Mouse (Mus musculus) erythroid progenitor cell, adult 5-6 weeks (primary cell): ENCODE results near the gene Herpud1. TPM values are rescaled to one million over a fixed set of nuclear protein-coding genes. Genes with fewer than 3 reads are reported as not detected.

Experiments
- ATAC-seq: replicated peaks from 2 replicates; pipeline ENCODE4 v1.8.0; 2016; ENCODE audit warnings: moderate number of reproducible peaks, mild to moderate bottlenecking, moderate TSS enrichment, inconsistent platforms; ENCODE audit not compliant: poor library complexity, low FRiP score, severe bottlenecking
- total RNA-seq, 2 experiments: library from RNA; stranded (forward) in 1 of 2; stranded (reverse) in 1 of 2; fragments of 150-400 nt in 1 of 2; fragments of 186-747, 209-891 nt in 1 of 2; gene quantifications; 2 replicates each; pipeline versions ENCODE4 v1.2.3 to v1.2.4; 2015 to 2017; ENCODE audit warnings: low replicate concordance in 2 of 2

The Herpud1 gene
- total RNA-seq, 2 experiments from 2014 or later, result 27.3 to 54.1 TPM

DNA sequence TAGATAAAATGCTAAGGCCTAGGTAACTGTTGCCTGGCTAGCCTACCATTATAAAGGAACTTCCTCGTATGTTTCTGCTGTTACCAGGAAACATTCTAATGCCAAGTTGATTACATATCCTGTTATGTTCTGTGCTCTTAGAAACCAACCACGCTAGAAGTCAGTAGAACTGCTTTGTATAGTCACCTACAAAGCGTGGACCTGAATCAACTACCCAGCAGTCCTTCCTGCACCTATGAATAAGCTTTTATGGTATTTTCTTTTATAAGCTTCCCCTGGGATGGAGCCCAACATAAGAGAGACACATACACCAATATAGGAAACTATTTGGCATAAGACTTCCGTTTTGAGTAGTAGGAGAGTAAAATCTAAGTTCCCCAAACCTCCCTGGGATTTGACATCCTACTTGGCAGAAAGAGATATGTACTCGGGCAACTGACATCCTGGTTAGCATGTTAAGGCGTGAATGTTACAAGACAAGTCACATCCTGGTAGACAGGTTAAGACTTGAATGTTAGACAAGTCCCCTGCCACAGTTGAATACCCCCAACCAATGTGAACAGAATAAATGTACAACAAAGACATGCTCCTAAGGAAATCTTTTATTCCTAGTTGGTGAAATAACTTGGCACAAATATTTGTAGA, 13.2 kb upstream of the Herpud1 start:
- ATAC-seq, result no peak

DNA sequence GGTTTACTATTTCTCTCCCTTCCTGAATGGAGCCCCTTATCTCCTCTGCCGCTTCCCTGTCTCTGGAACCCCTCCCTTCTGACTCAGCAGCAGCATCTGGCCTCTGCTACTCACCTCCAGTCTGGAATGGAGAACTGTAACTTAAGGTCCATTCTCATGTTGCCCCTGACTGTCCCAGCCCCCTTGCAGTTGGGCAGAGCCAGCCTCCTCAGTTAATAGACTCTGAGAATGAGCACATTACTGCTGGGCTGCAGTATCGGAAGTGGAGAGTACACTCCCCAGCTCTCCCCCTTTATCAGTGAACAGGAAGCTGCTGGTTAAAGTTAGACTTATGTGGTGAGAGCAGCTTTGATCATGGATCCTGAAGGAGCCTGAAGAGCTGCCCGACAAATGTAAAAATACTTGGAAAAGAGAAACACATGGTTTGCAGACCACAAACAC, 10.7 kb upstream of the Herpud1 start:
- peak; percentile 77 for ATAC-seq

DNA sequence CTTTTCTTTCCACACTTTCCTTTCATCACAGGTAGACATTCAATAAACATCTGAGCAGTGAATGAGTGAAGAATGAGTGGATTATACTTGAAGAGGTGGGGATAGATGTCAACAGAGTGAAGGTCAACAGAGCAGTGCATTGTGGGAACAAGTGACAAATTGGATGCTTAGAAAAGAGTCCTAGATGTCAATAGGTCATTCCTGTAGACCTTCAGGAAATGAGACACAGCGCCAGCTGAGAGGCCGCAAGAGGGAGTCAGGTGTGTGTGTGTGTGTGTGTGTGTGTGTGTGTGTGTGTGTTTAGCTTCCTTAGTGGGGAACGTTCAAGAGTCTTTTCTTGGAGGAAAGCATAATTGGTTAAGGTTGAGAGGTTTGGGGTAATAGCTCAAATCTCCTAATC, 10.1 kb upstream of the Herpud1 start:
- ATAC-seq, result no peak

DNA sequence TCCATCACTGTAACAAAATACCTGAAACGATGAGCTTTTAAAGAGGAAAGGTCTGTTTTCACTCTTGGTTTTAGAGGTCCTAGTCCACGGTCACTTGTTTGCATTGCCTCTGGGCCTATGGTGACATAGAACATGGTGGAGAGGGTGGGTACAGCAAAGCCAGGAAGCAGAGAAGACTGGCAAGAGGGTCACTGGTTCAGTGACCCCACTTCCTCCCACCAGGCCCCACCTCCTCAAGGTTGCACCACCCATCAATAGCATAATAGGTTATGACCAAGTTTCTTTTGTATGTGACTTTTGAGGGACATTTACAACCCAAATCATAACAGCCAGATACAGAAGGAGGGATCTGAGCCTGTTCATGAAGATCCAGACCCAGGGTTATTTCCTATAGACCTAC, 9.7 kb upstream of the Herpud1 start:
- ATAC-seq, result no peak

DNA sequence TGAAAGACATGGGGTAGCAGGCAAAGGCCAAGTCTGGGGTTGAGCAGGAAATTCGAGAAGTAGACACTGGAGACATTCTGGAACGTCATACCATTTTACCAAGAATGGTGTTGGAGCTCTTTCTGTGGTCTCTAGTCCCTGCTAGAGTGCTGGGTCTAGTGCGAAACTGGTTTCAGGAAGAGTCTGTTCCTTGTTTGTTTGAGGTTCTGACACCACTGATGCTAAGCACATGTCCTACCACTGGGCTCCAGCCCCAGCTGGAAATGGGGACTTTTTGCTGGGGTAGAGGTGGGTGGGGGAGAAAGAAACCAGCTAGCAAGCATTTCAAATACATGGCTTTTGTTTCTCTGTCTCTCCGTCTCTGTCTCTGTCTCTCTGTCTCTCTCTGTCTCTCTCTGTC, 9.2 kb upstream of the Herpud1 start:
- no peak for ATAC-seq

DNA sequence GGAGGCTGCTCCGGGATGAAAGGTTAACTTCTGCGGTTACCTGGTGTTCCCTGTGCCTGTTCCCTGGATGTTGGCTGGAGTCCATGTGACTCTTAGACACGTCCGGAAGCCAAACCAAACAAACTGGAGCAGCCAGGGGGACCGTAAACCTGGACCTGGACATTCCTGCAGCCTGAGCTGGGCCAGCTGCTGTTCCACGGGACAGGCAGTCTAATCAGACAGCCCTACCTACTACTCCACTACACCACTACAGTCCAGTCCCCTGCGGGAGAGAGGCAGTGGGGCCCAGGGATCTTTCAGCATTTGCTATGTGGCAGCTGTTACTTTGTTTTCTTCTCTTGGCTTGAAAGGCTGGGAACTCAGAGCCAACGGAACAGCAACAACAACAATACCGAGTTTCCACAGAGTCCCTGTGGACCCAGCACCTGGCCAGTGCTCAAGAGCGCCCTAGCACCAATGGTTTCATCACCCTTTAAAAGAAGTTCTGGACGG, 8.5 kb upstream of the Herpud1 start:
- no peak for ATAC-seq

DNA sequence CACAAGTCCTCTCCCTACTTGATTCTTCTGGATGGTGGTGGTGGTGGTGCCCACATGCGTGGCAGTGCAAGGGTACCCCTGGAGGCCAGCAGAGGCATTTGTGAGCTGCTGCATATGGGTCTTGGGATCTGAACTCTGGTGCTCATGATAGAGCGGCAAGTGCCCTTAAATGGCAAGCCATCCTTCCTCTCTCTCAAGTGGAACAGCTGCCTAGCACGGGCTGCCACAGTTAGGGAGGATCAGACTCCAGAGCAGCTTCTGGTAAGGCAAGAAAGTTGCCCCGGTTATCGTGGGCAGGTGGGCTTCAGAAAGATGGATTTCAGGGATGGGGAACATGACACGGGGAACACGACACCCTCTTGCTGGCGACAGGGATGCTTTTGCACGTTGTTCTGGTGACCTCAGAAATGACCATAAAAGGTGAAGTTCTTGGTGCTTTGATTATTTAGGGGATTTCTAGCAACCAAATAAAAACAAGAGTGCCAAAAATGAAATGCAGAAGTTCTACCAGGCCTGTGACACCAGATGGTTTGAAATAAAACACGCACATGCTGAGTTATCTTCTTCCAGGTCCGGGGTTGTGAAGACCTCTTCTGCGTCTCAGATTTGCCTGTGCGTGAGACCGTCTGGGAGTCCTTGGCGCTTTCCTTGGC, 7.3 kb upstream of the Herpud1 start:
- no peak for ATAC-seq

DNA sequence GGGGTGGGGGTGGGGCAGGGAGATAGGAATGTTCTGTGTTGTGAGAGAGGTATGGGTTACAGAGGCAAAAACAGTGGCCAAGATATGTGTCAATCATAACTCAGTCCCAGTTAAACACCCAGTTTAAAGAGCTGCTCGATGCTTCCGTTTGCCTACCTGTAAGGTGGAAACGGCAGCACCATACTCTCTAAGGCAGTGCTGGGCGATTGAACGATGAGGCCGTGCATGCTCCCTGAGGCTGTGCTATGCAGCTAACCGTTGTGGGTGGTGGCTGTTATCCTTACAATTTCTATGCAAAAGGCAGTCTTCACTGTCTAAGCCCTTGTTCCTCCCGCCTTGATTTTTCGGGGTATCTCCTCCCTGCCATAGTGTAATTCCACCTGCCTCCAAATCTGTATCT, 6.6 kb upstream of the Herpud1 start:
- no peak for ATAC-seq

DNA sequence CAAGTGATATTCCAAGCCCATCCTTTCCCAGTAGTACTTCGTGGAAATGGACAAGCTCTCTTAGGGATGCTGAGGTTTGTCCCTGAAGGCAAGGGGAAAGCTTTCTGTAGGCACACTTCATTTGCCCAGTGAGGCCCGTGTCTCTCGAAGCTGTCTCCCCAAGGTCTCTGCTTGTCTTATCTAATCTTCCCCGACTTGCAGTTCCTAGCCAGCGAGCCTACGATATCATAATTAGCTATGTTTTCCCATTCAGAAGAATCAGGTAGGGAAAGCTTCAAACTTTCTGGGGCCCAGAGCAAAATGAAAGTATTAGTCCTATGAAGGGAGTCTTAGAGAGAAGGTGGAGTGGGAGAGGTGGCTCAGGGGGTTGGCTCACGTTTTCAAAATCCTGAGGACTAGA, 2.1 kb upstream of the Herpud1 start:
- ATAC-seq, result no peak

DNA sequence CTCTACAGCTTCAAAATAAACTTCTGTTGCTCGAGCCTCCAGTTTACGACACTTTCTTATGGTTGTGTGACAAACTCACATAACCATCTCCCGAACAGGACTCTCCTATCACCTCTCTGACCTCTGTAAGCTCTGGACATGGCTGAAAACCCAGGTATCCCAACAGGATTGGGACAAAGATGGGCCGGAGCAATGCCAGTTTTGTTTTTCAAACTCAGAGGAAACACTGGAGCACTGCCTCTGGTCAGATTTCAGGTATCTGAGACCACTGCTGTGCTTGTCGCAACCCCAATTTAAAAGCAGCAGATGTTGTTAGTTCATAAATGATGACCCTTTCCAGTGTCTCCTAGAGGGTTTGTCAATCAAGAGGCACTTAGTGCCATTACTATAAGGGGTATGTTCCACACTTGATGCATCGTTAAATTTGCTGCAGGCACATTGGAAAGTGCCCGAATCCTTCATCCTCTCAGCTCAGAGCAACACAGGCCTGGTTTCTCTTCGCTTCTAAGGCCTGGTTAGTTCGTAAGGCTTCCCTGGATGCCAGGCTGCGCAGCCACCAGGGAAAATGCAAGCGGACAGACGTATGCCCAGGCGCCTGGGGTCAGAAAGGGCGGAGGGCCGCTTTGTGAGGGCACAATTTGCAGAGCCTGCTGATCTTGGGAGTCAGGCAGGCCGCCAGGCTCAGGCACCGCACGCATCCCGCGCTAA, 578 bp upstream of the Herpud1 start:
- ATAC-seq, result peak; percentile 31

DNA sequence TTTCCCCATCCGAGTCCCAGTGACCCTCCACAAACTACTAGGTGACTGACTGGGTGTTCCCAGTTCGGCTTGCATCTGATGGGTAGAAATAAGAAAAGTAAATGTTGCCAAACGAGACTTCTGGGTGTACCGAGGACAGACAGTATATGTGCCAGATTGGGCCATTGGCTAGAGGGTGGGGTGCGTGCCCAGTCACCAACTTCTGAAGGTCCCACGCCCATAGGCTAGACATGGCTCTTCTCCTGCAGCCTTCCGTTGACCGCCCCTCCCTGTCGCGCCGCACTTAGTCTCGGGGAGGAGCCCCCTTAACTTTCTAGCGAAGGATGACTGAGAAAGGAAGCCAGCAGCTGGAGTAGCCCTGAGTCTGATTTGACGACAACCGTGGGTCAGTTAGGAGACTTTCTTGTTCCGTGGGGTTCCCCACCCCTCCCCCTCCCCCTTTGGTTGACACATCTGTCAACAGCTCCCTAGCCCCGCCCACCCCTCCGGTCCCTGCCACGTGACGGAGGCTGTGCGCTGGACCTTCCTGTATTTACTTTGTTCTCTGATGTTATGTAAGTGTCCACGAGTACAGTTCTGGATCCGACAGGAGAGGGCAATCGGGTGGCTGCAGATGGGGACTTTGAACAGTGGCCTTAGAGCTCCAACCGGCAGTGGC, 918 bp downstream of the Herpud1 start:
- peak; percentile 83 for ATAC-seq

DNA sequence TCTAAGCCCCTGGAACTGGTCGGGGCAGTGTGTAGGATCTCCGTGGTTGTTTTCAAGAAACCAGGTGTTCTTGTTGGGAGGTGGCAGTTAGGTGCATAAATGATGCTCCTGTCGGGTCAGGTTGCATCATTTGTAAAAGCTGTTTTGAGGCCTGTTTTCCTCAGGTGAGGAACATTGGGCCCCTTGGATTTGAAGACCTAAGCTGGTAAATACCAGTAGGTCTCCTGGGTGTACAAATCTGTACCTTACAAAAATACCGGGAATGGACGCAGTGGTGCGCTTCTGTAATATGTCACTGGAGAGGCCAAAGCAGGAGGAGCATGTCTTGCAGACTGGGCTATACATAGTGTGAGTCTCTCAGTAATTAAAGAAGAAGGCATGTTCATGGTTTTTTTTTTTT, 1.5 kb downstream of the Herpud1 start:
- ATAC-seq, result no peak

DNA sequence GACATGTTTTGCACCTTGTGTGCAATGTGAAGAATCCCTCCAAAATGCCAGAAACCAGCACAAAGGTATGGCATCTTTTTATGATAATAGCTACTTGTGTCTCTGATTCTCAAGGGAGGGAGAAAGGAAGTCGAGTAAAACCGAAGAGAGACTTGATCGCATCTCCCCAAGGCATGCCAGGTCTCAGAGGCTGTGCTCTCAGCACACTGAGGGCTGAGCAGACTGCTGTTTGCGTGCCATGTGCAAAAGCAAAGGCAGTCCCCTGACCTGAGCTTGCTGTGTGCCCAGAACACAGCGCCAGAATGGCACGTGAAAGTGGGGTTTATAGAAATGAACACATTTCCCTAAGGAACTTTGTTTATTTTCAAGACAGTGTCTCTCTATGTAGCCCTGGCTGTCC, 3.3 kb downstream of the Herpud1 start:
- no peak for ATAC-seq

DNA sequence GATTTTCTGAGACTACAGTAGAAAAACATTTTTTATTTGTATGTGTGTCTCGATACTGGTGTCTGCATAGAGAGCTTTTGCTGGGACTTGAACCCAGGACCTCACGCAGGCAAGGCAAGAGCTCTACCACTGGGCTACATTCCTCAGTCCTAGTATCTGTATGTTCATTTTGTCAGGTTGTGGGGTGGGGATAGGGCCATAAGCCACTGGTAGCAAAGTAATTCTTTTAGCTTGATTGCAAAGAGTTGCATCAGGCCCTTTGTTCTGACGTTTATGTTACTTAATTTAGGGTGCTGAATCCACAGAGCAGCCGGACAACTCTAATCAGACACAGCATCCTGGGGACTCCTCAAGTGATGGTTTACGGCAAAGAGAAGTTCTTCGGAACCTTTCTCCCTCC, 4.2 kb downstream of the Herpud1 start:
- ATAC-seq, result no peak

DNA sequence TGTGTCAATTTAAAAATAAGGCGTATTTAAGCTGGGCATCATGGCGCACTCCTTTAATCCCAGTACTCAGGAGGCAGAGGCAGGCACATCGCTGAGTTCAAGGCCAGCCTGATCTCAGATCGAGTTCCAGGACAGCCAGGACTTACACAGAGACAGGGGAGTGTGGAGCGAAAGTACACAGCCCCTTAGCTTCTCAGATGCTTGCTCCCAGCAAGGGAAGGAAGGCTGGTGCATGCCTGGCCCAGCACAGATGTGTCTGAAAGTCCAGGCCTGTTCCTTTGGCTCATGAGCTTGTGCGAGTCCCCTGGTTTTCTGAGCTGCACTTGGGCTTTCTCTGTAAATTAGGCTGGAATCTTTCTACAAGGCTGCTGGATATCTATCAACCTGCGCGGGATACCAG, 4.7 kb downstream of the Herpud1 start:
- ATAC-seq, result no peak

DNA sequence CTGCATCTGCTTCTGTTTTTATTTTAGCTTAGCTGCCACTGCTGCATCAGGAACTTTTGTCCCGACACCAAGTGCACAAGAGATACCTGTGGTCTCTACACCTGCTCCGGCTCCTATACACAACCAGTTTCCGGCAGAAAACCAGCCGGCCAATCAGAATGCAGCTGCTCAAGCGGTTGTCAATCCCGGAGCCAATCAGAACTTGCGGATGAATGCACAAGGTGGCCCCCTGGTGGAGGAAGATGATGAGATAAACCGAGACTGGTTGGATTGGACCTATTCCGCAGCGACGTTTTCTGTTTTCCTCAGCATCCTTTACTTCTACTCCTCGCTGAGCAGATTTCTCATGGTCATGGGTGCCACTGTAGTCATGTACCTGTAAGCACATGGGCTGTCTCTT, 5.9 kb downstream of the Herpud1 start:
- ATAC-seq, result no peak

DNA sequence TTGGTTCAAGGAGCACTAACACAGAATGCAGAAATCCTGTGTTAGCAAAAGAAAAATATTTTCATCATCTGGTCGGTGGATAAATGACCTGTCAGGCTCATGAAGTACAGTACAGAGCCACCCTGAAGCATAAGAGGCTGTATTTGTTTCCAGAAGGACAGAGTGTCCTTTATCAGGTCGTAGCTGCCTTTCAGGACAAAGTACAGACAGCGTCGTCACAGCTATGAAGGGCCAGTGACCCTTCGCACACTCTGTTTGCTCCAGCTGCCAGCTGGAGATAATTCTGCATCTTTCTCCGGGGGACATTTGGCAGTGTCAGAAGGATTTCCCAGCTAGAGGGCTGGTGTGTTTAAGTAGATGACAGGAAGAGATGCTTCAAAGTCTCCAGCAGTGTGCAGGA, 6.4 kb downstream of the Herpud1 start:
- ATAC-seq, result no peak

DNA sequence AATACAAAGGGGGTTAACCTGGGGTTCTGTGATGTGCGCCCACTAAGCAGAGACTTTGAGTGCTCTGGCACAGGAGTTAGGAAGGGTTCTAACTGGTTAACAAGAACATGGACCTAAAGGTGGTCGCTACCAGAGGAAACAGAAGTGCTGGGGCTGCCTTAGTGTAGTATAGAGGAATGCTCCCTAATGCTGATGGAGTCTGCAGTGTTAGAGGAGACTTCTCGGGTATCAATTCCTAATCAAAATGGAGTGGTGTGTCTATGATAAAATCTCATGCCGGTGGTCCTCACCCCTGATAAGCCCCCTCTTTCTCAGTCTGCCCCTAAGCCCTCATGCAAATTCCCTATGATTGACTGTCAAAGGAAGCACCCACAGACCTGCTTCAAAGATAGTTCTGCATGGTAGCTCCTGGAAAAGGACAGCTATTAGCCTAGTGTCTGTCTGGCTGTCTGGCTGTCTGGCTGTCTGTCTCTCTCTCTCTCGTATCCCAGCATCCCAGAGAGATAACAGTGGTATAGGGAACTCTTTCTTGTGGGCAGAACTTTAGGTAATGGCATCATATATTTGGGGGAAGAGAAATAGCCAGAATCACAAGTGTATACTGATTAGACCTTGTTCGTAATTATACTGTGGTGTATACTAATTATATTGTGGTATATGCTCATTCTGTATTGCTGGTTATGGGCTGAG, 9.8 kb downstream of the Herpud1 start:
- ATAC-seq, result no peak

DNA sequence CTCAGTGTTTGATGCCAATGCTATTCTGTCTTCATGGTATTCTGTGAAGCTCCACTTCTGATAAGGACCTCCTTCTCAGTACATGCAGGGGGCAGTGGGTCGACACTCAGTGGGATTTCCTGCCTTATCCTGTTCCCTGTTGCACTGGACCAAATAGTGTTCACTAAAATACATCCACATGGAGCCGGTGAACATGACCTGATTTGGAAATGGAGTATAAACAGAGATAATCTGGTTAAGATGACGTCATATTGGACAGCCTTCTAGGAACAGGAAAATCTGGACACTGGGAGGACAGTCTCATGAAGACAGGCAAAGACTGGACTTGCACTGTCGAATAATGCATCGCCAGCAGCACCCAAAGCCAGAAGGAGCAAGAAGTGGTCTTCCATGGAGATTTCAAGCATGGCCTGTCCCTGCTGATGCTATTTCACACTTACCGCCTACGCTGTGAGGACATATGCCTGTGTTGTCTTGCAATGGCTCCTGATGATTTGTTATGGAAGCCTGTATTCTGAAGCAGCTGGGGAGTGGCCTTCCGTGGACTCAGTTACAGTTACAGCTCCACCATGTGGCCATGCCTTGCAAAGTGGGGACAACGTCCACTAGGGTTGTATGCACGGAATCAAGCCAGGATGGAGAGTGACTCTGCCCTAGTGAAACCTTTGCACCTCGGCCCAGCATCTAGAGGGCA, 10.9 kb downstream of the Herpud1 start:
- ATAC-seq, result peak; percentile 71
